Mouse (Mus musculus): ENCODE measurements around the gene Ttll12.

Ttll12 gene

DNA sequence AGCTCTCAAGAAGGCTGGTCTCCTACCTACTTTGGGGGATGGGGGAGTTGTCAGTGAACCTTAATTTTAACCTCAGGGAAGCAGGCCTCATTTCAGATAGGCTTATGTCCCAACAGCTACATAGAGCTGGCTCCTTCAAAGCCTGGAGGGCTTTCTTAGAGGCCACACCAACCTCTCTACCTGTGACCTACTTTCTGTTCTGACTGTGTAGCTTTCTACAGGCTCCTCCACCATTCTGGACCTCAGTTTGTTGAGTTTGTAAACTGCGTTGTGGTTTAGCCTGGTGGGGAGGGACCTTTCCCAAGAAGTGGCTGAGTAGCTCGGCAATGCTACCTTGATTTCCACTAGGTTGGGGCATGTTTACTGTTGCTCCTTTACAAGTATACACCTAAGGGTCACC is 67.2 kb downstream of the Ttll12 start:
- no peak for DNase-seq (ENCODE audit: low read depth, low spot score)

GRCm38 (mm10) chr15:83527092-83527437 is 67.9 kb downstream of the Ttll12 start:
- no peak for DNase-seq (ENCODE audit: low read depth, low spot score)

DNA sequence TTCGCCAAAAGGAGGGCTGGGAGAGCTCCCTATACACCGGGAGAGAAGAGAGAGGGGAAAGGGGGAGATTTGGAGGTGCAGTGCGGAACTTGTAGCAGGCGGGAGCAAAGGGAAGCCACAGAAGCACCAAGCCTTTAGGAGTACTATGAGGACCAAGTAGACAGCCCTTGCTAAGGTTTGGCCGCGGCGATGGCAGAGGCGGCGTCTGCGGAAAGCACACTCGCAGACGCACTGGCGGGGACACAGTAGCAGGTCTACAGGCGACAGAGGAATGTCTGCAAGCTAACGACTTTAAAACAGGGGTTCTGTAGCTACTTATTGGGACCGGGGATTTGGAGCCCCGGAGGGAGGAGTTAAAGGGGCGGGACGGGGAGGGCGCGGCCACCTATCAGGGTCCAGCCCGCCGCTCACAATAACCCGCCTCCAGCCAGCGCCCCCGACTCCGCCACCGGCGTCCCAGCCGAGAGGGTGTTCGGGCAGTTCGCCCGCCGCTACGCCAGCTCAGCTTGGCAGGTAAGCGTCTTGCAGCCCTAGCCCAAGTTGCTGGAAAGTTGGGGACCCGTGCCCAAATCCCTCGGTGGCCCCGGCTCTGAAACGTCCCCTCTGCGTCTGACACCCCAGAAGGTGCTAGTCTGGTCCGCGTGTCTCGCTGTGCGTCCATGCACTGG is 68.4 kb downstream of the Ttll12 start, which contains the start of gene Bik:
Gene Bik (plus strand): TSS at position 439 of the 668 bp plus-strand sequence.
- DNase-seq (ENCODE audit: low read depth, low spot score): peak; percentile 63

Measured in mesoderm, embryonic 11.5 days (tissue).